Mouse (Mus musculus) adrenal gland, postnatal 10 days (tissue): ENCODE data around the gene Ntf5. TPM values are rescaled to one million over a fixed set of nuclear protein-coding genes. Genes with fewer than 3 reads are reported as not detected.

Experiments
- DNase-seq: peaks from one replicate; pipeline ENCODE4 v3.0.0; 2021; ENCODE audit warnings: mixed read lengths
- total RNA-seq, 2 experiments: library from RNA; stranded (reverse); gene quantifications; 2 replicates each; pipeline ENCODE4 v1.2.3; 2021

The Ntf5 gene
- total RNA-seq, 2 experiments from 2014 or later, result 0.12 to 0.33 TPM

DNA sequence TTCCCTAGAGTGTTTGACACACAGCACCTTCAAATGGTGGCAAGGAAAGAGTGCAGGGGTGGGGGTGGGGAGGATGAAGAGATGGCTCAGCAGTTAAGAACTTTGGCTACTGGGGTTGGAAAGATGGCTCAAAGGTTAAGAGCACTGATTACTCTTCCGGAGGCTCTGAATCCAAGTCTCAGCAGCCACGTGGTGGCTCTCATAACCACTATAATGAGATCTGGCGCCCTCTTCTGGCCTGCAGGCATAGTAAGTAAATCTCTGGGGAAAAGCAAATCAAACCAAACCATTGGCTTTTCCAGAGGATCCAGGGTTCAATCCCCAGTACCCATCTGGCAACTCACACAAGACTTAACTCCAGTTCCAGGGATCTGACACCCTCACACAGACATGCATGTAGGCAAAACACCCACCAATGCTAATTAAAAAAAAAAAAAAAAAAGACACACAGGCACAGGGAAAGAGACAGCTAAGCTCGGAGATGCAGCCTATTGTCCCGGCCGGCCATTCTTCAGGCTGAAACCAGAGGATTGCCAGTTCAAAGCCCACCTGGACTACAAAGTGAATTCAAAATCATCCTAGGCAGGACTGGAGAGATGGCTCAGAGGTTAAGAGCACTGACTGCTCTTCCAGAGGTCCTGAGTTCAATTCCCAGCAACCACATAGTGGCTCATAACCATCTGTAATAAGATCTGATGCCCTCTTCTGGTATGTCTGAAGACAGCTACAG, 9.8 kb upstream of the Ntf5 start:
- peak; percentile 78 for DNase-seq

- DNase-seq, result peak; percentile 86
Measured at GRCm38 (mm10) chr7:45405091-45406075, 8.1 kb upstream of the Ntf5 start, which contains the start of gene Kcna7. Gene Kcna7 (plus strand): TSS chr7:45405653.

DNA sequence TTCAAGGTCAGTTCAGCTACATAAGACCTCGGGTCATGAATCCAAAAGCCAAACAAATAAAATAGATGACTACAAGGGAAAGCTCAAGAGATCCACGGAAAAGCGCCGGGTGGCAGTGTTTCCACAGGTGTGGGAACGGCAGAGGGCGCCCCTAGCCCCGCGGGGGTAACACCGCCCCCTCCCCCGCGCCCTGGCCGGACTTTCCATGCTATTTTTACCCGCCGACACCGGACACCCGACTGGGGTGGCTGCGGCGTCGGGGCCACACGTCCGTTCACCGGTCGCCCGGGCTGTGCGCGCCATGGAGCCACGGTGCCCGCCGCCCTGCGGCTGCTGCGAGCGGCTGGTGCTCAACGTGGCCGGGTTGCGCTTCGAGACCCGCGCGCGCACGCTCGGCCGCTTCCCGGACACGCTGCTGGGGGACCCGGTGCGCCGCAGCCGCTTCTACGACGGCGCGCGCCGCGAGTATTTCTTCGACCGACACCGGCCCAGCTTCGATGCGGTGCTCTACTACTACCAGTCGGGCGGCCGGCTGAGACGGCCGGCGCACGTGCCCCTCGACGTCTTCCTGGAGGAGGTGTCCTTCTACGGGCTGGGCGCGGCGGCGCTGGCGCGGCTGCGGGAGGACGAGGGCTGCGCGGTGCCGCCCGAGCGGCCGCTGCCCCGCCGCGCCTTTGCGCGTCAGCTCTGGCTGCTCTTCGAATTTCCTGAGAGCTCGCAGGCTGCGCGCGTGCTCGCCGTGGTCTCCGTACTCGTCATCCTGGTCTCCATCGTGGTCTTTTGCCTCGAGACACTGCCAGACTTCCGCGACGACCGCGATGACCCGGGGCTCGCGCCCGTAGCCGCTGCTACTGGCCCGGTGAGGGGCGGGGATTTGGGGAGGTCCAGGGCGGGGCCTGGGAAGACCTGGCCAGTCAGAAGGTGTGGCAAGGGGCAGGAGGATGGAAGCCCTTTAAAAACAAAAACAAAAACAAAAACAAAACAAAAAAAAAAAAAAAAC, 7.0 kb upstream of the Ntf5 start:
- DNase-seq, result peak; percentile 37

- DNase-seq, result no peak
Measured at GRCm38 (mm10) chr7:45407836-45408235, 5.7 kb upstream of the Ntf5 start.

DNA sequence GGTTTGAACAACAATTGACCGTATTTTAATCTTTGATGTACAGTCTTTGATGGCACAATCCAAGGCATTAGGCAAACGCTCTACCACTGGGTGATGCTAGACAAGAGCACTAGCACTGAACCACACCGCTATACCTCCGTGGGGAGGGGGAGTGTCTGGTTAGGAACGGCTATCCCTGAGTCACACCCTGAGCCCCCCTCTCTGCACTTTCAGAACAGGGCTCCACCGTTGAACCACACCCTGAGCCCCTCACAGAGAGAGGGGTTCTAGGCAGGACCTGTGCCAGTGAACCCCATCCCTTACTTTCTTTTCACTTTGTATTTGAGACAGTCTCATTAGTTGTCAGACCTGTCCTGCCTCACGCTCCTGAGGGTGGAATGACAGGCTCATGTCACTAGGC, 5.1 kb upstream of the Ntf5 start:
- DNase-seq, result no peak

DNA sequence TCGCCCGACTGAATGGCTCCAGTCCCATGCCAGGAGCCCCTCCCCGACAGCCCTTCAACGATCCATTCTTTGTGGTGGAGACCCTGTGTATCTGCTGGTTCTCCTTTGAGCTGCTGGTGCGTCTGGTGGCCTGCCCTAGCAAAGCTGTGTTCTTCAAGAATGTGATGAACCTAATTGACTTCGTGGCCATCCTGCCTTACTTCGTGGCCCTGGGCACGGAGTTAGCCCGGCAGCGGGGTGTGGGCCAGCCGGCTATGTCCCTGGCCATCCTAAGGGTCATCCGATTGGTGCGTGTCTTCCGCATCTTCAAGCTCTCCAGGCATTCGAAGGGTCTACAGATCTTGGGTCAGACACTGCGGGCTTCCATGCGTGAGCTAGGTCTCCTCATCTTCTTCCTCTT, 4.5 kb upstream of the Ntf5 start:
- no peak for DNase-seq

GRCm38 (mm10) chr7:45409497-45410163, 3.9 kb upstream of the Ntf5 start:
- no peak for DNase-seq

DNA sequence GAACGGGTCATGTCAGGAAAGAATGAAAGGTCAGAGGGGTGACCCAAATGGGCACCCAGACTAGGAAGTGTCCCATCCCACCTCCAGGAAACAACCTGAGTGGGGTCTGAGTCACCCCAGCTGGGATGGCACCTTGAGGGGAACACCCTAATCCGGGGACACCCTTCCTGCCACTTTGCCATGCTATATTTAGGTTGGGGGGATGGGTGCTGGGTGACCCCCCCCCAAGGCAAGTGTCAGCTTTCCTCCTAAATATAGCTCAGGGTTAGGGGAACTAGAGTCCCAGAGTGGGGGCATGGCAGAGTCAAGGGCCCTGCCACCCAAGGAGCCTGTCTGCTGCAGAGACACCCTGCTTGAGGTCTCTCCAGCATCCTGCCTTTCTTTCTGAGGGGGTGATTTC, 1.1 kb upstream of the Ntf5 start:
- DNase-seq, result no peak

- no peak for DNase-seq
Measured at GRCm38 (mm10) chr7:45413864-45414739, 607 bp downstream of the Ntf5 start.

GRCm38 (mm10) chr7:45414740-45415224, 1.3 kb downstream of the Ntf5 start:
- DNase-seq, result no peak

- DNase-seq, result no peak
Measured at GRCm38 (mm10) chr7:45415636-45416035, 2.1 kb downstream of the Ntf5 start.

- no peak for DNase-seq
Measured at GRCm38 (mm10) chr7:45417962-45418492, 4.5 kb downstream of the Ntf5 start.

- DNase-seq, result no peak
Measured at GRCm38 (mm10) chr7:45419859-45420614, 6.5 kb downstream of the Ntf5 start.

- DNase-seq, result no peak
Measured at GRCm38 (mm10) chr7:45420615-45420919, 7.1 kb downstream of the Ntf5 start, which contains the start of gene Lhb. Gene Lhb (plus strand): TSS chr7:45420820.

GRCm38 (mm10) chr7:45421194-45421593, 7.7 kb downstream of the Ntf5 start:
- no peak for DNase-seq

DNA sequence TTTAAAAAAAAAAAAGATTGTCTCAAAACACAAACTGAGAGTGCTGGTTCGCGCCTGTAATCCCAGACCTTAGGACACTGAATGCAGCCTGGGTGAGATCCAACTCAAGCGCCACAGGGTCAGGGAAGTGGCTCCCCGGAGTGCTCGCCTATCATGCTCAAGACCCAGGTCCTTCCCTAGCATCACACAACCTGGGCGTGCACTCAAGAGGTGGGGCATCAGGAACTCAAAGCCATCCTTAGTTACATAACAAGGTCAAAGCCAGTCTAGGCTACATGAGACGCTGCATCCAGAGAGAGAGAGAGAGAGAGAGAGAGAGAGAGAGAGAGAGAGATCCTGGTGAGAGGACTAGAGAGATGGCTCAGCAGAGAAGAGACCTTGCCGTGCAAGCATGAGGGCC, 13.1 kb downstream of the Ntf5 start:
- DNase-seq, result no peak

- DNase-seq, result no peak
Measured at GRCm38 (mm10) chr7:45433835-45434202, 20.3 kb downstream of the Ntf5 start.

DNA sequence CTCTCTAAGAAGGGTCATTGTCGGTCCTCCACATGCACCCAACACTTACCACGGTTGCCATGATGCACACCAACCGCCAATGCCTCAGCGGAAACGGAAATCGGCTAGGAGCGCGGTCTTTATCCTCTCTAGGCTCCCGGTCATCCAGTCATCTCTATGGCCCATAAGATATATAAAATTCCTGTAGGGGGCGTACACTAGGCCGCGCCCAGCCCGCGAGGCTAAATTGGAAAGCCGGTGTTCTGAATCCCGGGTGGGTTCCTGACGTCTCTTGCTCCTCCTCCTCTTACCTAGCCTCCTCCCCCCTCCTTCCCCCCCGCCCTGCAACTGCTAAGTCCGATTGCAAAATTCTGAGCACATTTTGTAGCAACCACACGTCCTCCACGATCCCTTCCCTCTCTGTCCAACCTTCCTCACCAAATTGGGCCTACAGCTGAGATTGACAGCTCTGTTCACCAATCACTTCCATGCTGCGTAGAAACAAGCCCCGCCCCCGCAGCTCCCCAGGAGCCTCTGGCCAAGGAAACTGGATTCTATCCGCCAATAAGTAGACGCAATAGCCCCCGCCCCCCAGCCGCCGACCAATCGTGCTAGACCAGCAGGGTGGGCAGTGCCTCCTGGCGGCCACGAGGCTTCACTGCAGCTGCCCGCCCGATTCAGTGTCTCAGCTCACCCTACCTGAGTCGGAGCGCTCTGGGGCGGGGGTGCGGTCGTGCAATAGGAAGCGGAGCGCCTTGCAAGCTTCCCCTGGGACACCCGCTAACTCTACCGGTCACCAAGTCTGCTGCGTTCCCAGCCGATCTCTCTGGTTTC, 20.9 kb downstream of the Ntf5 start, which contains the start of gene Gys1:
Gene Gys1 (plus strand): TSS at position 642 of the 813 bp plus-strand sequence.
- DNase-seq, result peak; percentile 100
